ENCODE assay signal across 23 mouse cellular contexts in the genomic region with DNA sequence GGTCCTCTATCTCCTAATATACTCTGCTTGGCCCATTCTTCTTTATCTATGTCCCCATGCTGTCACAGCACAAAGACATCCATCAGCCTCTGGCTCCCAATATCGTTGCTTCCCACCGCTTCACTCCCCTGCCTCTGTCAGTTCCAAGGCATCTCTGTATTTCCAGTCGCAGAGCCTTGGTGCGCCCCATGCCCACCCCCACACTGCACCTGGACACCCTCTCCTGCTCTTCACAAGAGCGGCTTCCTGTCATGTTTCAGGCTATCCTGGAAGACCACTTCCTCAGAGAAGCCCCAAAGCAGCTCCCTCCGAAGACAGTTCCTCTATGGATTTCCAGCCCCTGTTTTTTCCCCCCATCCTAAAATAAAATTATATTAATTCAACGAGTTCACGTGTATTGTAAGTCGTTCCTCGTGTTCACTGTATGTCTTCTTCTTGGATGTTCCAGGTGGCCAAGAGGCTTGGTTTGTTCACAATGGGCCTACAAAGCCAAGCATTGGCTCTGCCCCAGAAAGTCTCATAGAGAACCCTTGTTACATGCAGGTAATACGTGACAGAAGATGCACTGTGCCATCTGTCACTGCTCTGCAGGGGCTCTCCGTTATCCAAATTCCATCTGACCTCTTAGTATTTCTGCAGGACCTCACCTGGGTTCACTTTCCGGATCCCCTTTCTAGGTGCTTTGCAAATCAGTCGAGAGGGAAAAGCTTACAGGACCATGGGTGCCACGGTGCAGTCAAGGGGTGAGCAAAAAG. TPM values are rescaled to one million over a fixed set of nuclear protein-coding genes. Genes with fewer than 3 reads are reported as not detected.
DNase-seq lines count a peak whose midpoint lies in the region; ATAC-seq and TF ChIP-seq lines count a peak whose summit lies in the region.
"Had no signal": no experiment of that assay in that cellular context is flagged by ENCODE, and none has a peak within 500 bp of the region (broad histone marks: within the 10 kb centered on the region; RNA-seq: fewer than 3 reads in every experiment).

No protein-coding gene starts in this region.

- peak; percentile 6; the same call in 1 of the 2 replicates for ATAC-seq in cerebellum, adult (ENCODE audit: insufficient number of reproducible peaks, low FRiP score, low TSS enrichment)
- ATAC-seq: CD4-positive, CD25-positive, alpha-beta regulatory T cell, adult 4 months; forebrain, postnatal 0 days; intestine, embryonic 15.5 days had no signal

- H3K4me3 ChIP-seq in cerebellum, adult 2 months (replicated peaks; ENCODE audit: insufficient read depth, low read depth, low read length) = no peak overlapping the region
- H3K4me3 ChIP-seq: embryonic facial prominence, embryonic 12.5 days; forebrain, embryonic 12.5 days; intestine, embryonic 15.5 days had no signal

- 33% methylated on average over 15 of the region's 15 CpGs for WGBS in cerebellum, adult 2 months

- peaks cover 44% of the 10 kb centered on the region for H3K4me1 ChIP-seq in cerebellum, adult 2 months (ENCODE audit: control insufficient read depth, insufficient read depth, low read length)

- no peaks in the 10 kb centered on the region for H3K27me3 ChIP-seq in cerebellum, adult 2 months (ENCODE audit: control insufficient read depth, insufficient read depth, low read length)
- H3K27me3 ChIP-seq: embryonic facial prominence, embryonic 12.5 days; forebrain, embryonic 12.5 days; intestine, embryonic 15.5 days had no signal

- TF ChIP-seq CTCF in cerebellum, adult 2 months (IDR thresholded peaks at IDR 0.05; ENCODE audit: borderline replicate concordance, insufficient read depth, low read depth, low read length) = no peak

- no peak for DNase-seq in cerebellum, postnatal 4 days (ENCODE audit: low spot score in 2 of 2)
- peak; percentile 94 for DNase-seq in brain, adult 2 months (ENCODE audit: low read depth, low spot score)
- DNase-seq in cerebellum, adult 2 months = peak; percentile 88 to 94
- peak; percentile 78 to 85 for DNase-seq in cerebellum, postnatal 10 days
- no peak for DNase-seq in thymus, postnatal 25 days
- no peak for DNase-seq in spleen, postnatal 10 days (ENCODE audit: low spot score in 2 of 2)
- no peak for DNase-seq in kidney, postnatal 10 days
- DNase-seq: adrenal gland, adult 8-10 months; adrenal gland, postnatal 36 days; B cell, adult 2 months; forebrain, postnatal 0 days; gastrocnemius, postnatal 36 days; heart, adult 11 months; heart, postnatal 10 days; heart, postnatal 4 days; kidney, adult 18-20 months had no signal

- H3K27ac ChIP-seq in cerebellum, adult 2 months (ENCODE audit: insufficient read depth, low read length) = peak overlapping the region; percentile 97
- H3K27ac ChIP-seq: embryonic facial prominence, embryonic 12.5 days; forebrain, embryonic 12.5 days; hindbrain, embryonic 14.5 days; intestine, embryonic 15.5 days had no signal

- TF ChIP-seq POLR2A in cerebellum, adult 2 months (IDR thresholded peaks at IDR 0.05; ENCODE audit: borderline replicate concordance, insufficient read depth, low read length) = no peak

RNA-seq across cellular contexts. Expression of a gene that starts 23.5 kb away (rescaled TPM):
- 111 and 116 TPM in 2 replicates for polyA plus RNA-seq in cerebellum, adult 2 months (2012; rRNA removed)

RNA-seq across cellular contexts. Expression of a gene that starts 26.7 kb away (rescaled TPM):
- polyA plus RNA-seq in cerebellum, adult 2 months (2012; rRNA removed) = 28.5 and 37.8 TPM in 2 replicates
- polyA plus RNA-seq: G1E had no signal

Comparison
In these comparisons a context has a peak if more than half of its experiments do, and no peak if none do; other contexts are left out.
1. DNase-seq: peak in brain, adult 2 months (single experiment), cerebellum, adult 2 months (2 of 2) and cerebellum, postnatal 10 days (2 of 2); none in cerebellum, postnatal 4 days (0 of 2), thymus, postnatal 25 days (single experiment), spleen, postnatal 10 days (0 of 2) and kidney, postnatal 10 days (single experiment).